Mouse (Mus musculus) olfactory bulb, adult 2 months (tissue): ENCODE results near the gene Ctnnbl1. TPM values are rescaled to one million over a fixed set of nuclear protein-coding genes. Genes with fewer than 3 reads are reported as not detected.

Experiments used
- H3K27ac ChIP-seq: fragments of 200-500 bp; 2 replicates; pipeline ENCODE4 v1.5.1; 2012; ENCODE audit warnings: low read depth, low read length; ENCODE audit not compliant: insufficient read depth
- H3K4me1 ChIP-seq: fragments of 200-500 bp; 2 replicates; pipeline ENCODE4 v1.6.1; 2012; ENCODE audit warnings: low read length; ENCODE audit not compliant: control insufficient read depth, insufficient read depth
- H3K4me3 ChIP-seq: fragments of 200-500 bp; 2 replicates; pipeline ENCODE4 v1.5.1; 2012; ENCODE audit warnings: mild to moderate bottlenecking, low read depth, low read length, moderate library complexity; ENCODE audit not compliant: insufficient read depth
- CTCF ChIP-seq: fragments of 200-500 bp; IDR thresholded peaks from 2 replicates; pipeline ENCODE4 v1.5.1; 2012; ENCODE audit warnings: low read depth, mild to moderate bottlenecking, low read length, moderate library complexity; ENCODE audit not compliant: insufficient read depth
- POLR2A ChIP-seq: fragments of 200-500 bp; IDR thresholded peaks from 2 replicates; pipeline ENCODE4 v1.6.1; 2012; ENCODE audit warnings: mild to moderate bottlenecking, low read depth, low read length, moderate library complexity; ENCODE audit not compliant: insufficient read depth
- whole genome bisulfite sequencing: fragments of 180-500 bp; shearing (Covaris S2); methylation state at CpG from one replicate; pipeline ENCODE4 v1.1.7; 2018; 5-methylcytosine and 5-hydroxymethylcytosine counted together
- polyA plus RNA-seq: library from polyadenylated mRNA; stranded (reverse); fragments of >200 nt; gene quantifications from 2 replicates; pipeline ENCODE4 v1.2.4, GENCODE M21; 2012; ENCODE audit warnings: low replicate concordance; ENCODE audit not compliant: missing spikeins, insufficient read depth, insufficient read length

The Ctnnbl1 gene
- polyA plus RNA-seq, 1 experiment, result not detected

- Histone ChIP-seq H3K4me1 (0 out of 2 replicates have a peak, but pooled peaks cover 5% of the 10 kb centered on the region), H3K4me3 (no peak overlapping the region), H3K27ac (no peak overlapping the region)
- WGBS, result 80% methylated on average over 4 of the region's 4 CpGs
- TF ChIP-seq CTCF, result no peak
- TF ChIP-seq POLR2A, result no peak
These were observed 159.9 kb downstream of the Ctnnbl1 start for GRCm38 (mm10) chr2:157897131-157897530.

GRCm38 (mm10) chr2:157913204-157913636, 176.0 kb downstream of the Ctnnbl1 start:
- Histone ChIP-seq H3K4me3 (peak overlapping the region; percentile 13), H3K4me1 (peaks cover 31% of the 10 kb centered on the region), H3K27ac (no peak overlapping the region)
- WGBS, result 6% methylated on average over 16 of the region's 16 CpGs
- TF ChIP-seq CTCF, result no peak

- Histone ChIP-seq H3K27ac (no peak overlapping the region), H3K4me1 (peaks cover 35% of the 10 kb centered on the region), H3K4me3 (peak overlapping the region; percentile 76)
- no peak for TF ChIP-seq POLR2A
- no peak for TF ChIP-seq CTCF
- 6% methylated on average over 4 of the region's 4 CpGs for WGBS
These were observed 176.5 kb downstream of the Ctnnbl1 start for GRCm38 (mm10) chr2:157913705-157914104.

GRCm38 (mm10) chr2:157914105-157914764, 177.0 kb downstream of the Ctnnbl1 start, which contains the start of gene Vstm2l:
Gene Vstm2l (plus strand): TSS chr2:157914653.
- H3K4me1 ChIP-seq, result peaks cover 37% of the 10 kb centered on the region
- peak within 1 kb of the TSS; percentile 76 for H3K4me3 ChIP-seq
- 2% methylated on average over 62 of the region's 62 CpGs for WGBS
- H3K27ac ChIP-seq, result no peak within 1 kb of the TSS
- TF ChIP-seq CTCF, result no peak
- no peak for TF ChIP-seq POLR2A

- 15% methylated on average over 38 of the region's 43 CpGs for WGBS
- H3K4me1 ChIP-seq, result peaks cover 40% of the 10 kb centered on the region
- TF ChIP-seq POLR2A, result no peak
- TF ChIP-seq CTCF, result peak; percentile 25; the same call in 1 of the 2 replicates
These were observed 177.8 kb downstream of the Ctnnbl1 start for GRCm38 (mm10) chr2:157914889-157915517.

GRCm38 (mm10) chr2:157918529-157918928, 181.3 kb downstream of the Ctnnbl1 start:
- Histone ChIP-seq H3K27ac (no peak overlapping the region), H3K4me1 (peaks cover 61% of the 10 kb centered on the region), H3K4me3 (no peak overlapping the region)
- 25% methylated on average over 10 of the region's 10 CpGs for WGBS
- no peak for TF ChIP-seq POLR2A
- TF ChIP-seq CTCF, result no peak

More at GRCm38 (mm10) chr2:157914889-157915517, 177.8 kb downstream of the Ctnnbl1 start:
- peak overlapping the region; percentile 76 for H3K4me3 ChIP-seq
- H3K27ac ChIP-seq, result no peak overlapping the region

GRCm38 (mm10) chr2:157921551-157921950, 184.3 kb downstream of the Ctnnbl1 start:
- H3K4me3 ChIP-seq, result no peak overlapping the region
- WGBS, result 26% methylated on average over 7 of the region's 7 CpGs
- no peak overlapping the region for H3K27ac ChIP-seq
- TF ChIP-seq POLR2A (no peak), CTCF (no peak)
- peaks cover 65% of the 10 kb centered on the region for H3K4me1 ChIP-seq

- WGBS, result 34% methylated on average over 7 of the region's 7 CpGs
- TF ChIP-seq POLR2A (no peak), CTCF (no peak)
- H3K4me3 ChIP-seq, result no peak overlapping the region
- H3K4me1 ChIP-seq, result peaks cover 64% of the 10 kb centered on the region
- no peak overlapping the region for H3K27ac ChIP-seq
These were observed 186.2 kb downstream of the Ctnnbl1 start for GRCm38 (mm10) chr2:157923406-157923805.

GRCm38 (mm10) chr2:157924504-157924903, 187.3 kb downstream of the Ctnnbl1 start:
- 44% methylated on average over 5 of the region's 5 CpGs for WGBS
- peaks cover 67% of the 10 kb centered on the region for H3K4me1 ChIP-seq
- no peak overlapping the region for H3K4me3 ChIP-seq
- H3K27ac ChIP-seq, result no peak overlapping the region
- TF ChIP-seq POLR2A, result no peak
- no peak for TF ChIP-seq CTCF
